Mouse (Mus musculus) urinary bladder, adult 18-20 months (tissue): Measurements from ENCODE around the gene Olfr390.

Experiments
- DNase-seq, 2 experiments: peaks; one replicate each; pipeline ENCODE4 v3.0.0; 2022; ENCODE audit warnings: low spot score in 2 of 2, mixed read lengths in 2 of 2

The Olfr390 gene

GRCm38 (mm10) chr11:73782664-73783063, at the start of gene Olfr390:
TSS of gene Olfr390 (plus strand) at chr11:73782964.
- DNase-seq, result no peak

DNA sequence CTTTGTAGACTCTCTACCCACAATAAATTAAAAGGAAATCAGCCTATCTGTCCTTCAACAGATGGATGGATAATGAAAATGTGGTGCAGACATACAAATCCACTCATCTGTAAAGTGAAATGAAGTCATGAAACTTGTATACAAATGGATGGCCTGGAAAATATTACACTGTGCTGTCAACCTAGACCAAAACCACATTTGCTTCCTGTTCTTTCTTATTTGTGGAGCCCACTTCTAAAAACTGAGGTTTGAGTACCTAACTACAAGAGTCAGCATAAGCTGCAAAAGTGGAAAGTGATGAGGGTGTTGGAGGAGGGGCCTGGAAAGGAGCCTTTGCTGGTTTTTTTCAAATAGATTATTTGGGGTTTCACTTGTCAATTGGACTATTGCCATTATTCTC, 23.6 kb upstream of the Olfr390 start:
- no peak for DNase-seq

GRCm38 (mm10) chr11:73780613-73781012, 2.2 kb upstream of the Olfr390 start, which contains the start of gene Olfr389:
TSS of gene Olfr389 (minus strand) at chr11:73780713.
- no peak for DNase-seq

GRCm38 (mm10) chr11:73802952-73803351, 20.2 kb downstream of the Olfr390 start, which contains the start of gene Olfr391-ps:
TSS of gene Olfr391-ps (minus strand) at chr11:73803052.
- DNase-seq, result no peak

- no peak for DNase-seq
Observed at GRCm38 (mm10) chr11:73816949-73817348, 34.2 kb downstream of the Olfr390 start, which contains the start of gene Olfr392. TSS of gene Olfr392 (minus strand) at chr11:73817049.
